Mouse (Mus musculus): ENCODE measurements at regions not wholly inside any gene's neighbourhood (a gene's known extent, or its start where the extent isn't known, plus 50 kb on each side); places are given as distances from the start of the nearest gene placed in this dataset.

- no peak for TF ChIP-seq POLR2A (IDR thresholded peaks at IDR 0.05; ENCODE audit: extremely low read depth, insufficient read depth, low read length)
- no peak for TF ChIP-seq CTCF (IDR thresholded peaks at IDR 0.05; ENCODE audit: extremely low read depth, insufficient read depth, low read length)
Measured at GRCm38 (mm10) chr11:17450360-17451045, 193.1 kb downstream of the C1d start.
